Comparison of ENCODE assay signal across 12 mouse cellular contexts in the genomic region with DNA sequence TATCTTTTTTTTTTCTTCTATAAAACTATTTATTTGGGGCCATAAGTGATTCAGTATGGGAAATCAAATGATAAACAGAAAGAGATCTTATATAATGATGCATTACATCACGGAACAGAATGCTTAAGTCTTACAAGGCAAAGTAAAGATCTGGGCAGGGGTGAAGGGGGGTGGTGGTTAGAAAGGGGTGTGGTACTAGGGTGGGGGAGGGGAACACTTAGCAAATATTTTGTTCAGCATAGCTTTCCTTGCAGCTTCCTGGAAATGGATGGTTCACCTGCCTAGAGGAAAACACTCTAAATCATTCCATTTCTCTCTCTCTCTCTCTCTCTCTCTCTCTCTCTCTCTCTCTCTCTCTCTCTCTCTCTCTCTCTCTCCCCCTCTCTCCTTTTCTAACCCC. TPM values are rescaled to one million over a fixed set of nuclear protein-coding genes. Genes with fewer than 3 reads are reported as not detected.
DNase-seq lines count a peak whose midpoint lies in the region; ATAC-seq lines count a peak whose summit lies in the region.
"Had no signal": no experiment of that assay in that cellular context is flagged by ENCODE, and none has a peak within 500 bp of the region (broad histone marks: within the 10 kb centered on the region; RNA-seq: fewer than 3 reads in every experiment).

No protein-coding gene starts in this region.

- 42% methylated on average over 1 of the region's 1 CpGs for WGBS in hindbrain, embryonic 11.5 days
- 13% methylated on average over 1 of the region's 1 CpGs for WGBS in midbrain, embryonic 16.5 days

- no peaks in the 10 kb centered on the region for H3K4me1 ChIP-seq in hindbrain, embryonic 11.5 days (replicated peaks; ENCODE audit: control insufficient read depth, insufficient read depth, low read length)
- H3K4me1 ChIP-seq in midbrain, embryonic 16.5 days (ENCODE audit: control insufficient read depth, insufficient read depth, low read length): peaks cover 31% of the 10 kb centered on the region
- H3K4me1 ChIP-seq: liver, embryonic 13.5 days had no signal

- H3K9ac ChIP-seq in hindbrain, embryonic 11.5 days (ENCODE audit: low read depth, low read length): no peak overlapping the region
- peak overlapping the region; percentile 54 for H3K9ac ChIP-seq in midbrain, embryonic 16.5 days (ENCODE audit: low read depth, low read length)
- H3K9ac ChIP-seq: liver, embryonic 13.5 days had no signal

- H3K9me3 ChIP-seq in hindbrain, embryonic 11.5 days (ENCODE audit: control insufficient read depth, low read length): no peaks in the 10 kb centered on the region
- no peaks in the 10 kb centered on the region for H3K9me3 ChIP-seq in midbrain, embryonic 16.5 days (replicated peaks; ENCODE audit: control insufficient read depth, low read length, poor library complexity, severe bottlenecking)
- H3K9me3 ChIP-seq: liver, embryonic 13.5 days had no signal

- H3K27me3 ChIP-seq in hindbrain, embryonic 11.5 days (ENCODE audit: control insufficient read depth, insufficient read depth, low read length): no peaks in the 10 kb centered on the region
- no peaks in the 10 kb centered on the region for H3K27me3 ChIP-seq in midbrain, embryonic 16.5 days (ENCODE audit: control insufficient read depth, insufficient read depth, low read depth, low read length)
- H3K27me3 ChIP-seq: liver, embryonic 13.5 days had no signal

- peak; percentile 40 for DNase-seq in embryo, embryonic 11 days
- DNase-seq in embryo, embryonic 10 days (ENCODE audit: low spot score): no peak
- peak; percentile 34 for DNase-seq in adipocyte (ENCODE audit: low spot score)
- peak; percentile 19 for DNase-seq in hindbrain, embryonic 11.5 days (ENCODE audit: low spot score)
- DNase-seq in right cerebral cortex, postnatal 4 days: no peak
- no peak for DNase-seq in testis, postnatal 10 days (ENCODE audit: low spot score)
- DNase-seq in adrenal gland, postnatal 4 days (ENCODE audit: low spot score in 2 of 2): no peak
- DNase-seq: liver, embryonic 13.5 days had no signal

- H3K27ac ChIP-seq in hindbrain, embryonic 11.5 days (ENCODE audit: low read depth, low read length): peak overlapping the region; percentile 49; the same call in 1 of the 2 replicates
- H3K27ac ChIP-seq in midbrain, embryonic 16.5 days (ENCODE audit: low read length): peak overlapping the region; percentile 89
- H3K27ac ChIP-seq: liver, embryonic 13.5 days had no signal

- no peak overlapping the region for H3K4me3 ChIP-seq in hindbrain, embryonic 11.5 days (ENCODE audit: low read depth, low read length)
- H3K4me3 ChIP-seq in midbrain, embryonic 16.5 days (ENCODE audit: low read depth, low read length): peak overlapping the region; percentile 40

- H3K4me2 ChIP-seq in hindbrain, embryonic 11.5 days (replicated peaks; ENCODE audit: low read depth, low read length): no peak overlapping the region
- peak overlapping the region; percentile 54 for H3K4me2 ChIP-seq in midbrain, embryonic 16.5 days (ENCODE audit: low read length)

- no peaks in the 10 kb centered on the region for H3K36me3 ChIP-seq in hindbrain, embryonic 11.5 days (ENCODE audit: control insufficient read depth, insufficient read depth, low read length)
- H3K36me3 ChIP-seq in midbrain, embryonic 16.5 days (ENCODE audit: control insufficient read depth, insufficient read depth, low read length): no peaks in the 10 kb centered on the region
- H3K36me3 ChIP-seq: liver, embryonic 13.5 days had no signal

- ATAC-seq in hindbrain, embryonic 11.5 days (ENCODE audit: low FRiP score): no peak
- no peak for ATAC-seq in midbrain, embryonic 16.5 days

RNA-seq across cellular contexts. Expression of gene Gm11146, which starts 43.1 kb away (rescaled TPM):
- not detected in 2 replicates for polyA plus RNA-seq in hindbrain, embryonic 11.5 days (2014; fragmentation: Nextera tagmentation; extraction: Ambion mirVana)
- not detected in 2 replicates for polyA plus RNA-seq in midbrain, embryonic 16.5 days (2015; fragmentation: Nextera tagmentation; extraction: Ambion mirVana)
- total RNA-seq in adrenal gland, postnatal 4 days (2021): not detected
- total RNA-seq: gastrocnemius, postnatal 14 days; megakaryocyte-erythroid progenitor cell, adult 5-6 weeks had no signal
- polyA plus RNA-seq: liver, embryonic 13.5 days; thymus, postnatal 0 days had no signal

Comparison
In these comparisons a context has a peak if more than half of its experiments do, and no peak if none do; other contexts are left out.
1. DNase-seq: peak in embryo, embryonic 11 days (single experiment), adipocyte (single experiment) and hindbrain, embryonic 11.5 days (single experiment); none in embryo, embryonic 10 days (single experiment), right cerebral cortex, postnatal 4 days (single experiment), testis, postnatal 10 days (single experiment) and adrenal gland, postnatal 4 days (0 of 2).